Comparison of ENCODE assay signal across 8 mouse cellular contexts in the genomic region with DNA sequence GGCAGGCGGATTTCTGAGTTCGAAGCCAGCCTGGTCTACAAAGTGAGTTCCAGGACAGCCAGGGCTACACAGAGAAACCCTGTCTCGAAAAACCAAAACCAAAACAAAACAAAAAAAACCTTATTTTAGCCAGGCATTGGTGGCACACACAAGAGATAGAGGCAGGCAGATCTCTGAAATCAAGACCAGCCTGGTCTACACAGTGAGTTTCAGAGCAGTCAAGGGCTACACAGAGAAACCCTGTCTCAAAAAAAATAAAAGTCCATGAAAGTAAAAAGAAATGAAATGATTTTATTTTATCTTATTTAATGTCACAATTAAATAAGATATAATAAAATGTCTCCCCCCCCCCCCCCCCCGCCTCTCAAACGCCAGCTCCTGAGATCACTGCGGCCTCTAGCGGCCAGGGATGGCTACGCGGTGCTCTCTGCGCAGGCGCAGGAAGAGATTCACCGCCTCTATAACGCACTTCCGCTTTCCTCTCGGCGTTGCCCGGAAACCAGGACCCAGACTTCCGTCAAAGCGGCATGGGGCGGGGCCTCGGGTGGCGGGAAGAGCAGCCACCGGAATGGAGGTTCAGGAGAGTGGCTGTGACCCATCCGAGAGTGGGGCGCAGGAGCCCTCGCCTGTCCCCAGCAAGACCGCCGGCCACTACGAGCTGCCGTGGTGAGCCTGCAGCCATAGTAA. TPM values are rescaled to one million over a fixed set of nuclear protein-coding genes. Genes with fewer than 3 reads are reported as not detected.
DNase-seq lines count a peak whose midpoint lies in the region; ATAC-seq and TF ChIP-seq lines count a peak whose summit lies in the region.

No protein-coding gene starts in this region.

- peak overlapping the region; percentile 83 for H3K4me2 ChIP-seq in hindbrain, embryonic 15.5 days

- peak; percentile 76 for TF ChIP-seq CTCF in Patski (IDR thresholded peaks at IDR 0.05)

- no peaks in the 10 kb centered on the region for H3K9me3 ChIP-seq in hindbrain, embryonic 15.5 days

- peak; percentile 67 for DNase-seq in Patski (ENCODE audit: low read depth, low spot score)
- DNase-seq in cerebellum, postnatal 14 days = peak; percentile 98 to 99
- peak; percentile 97 to 98 for DNase-seq in frontal cortex, postnatal 25 days (ENCODE audit: low spot score in 2 of 2)
- peak; percentile 91 for DNase-seq in left cerebral cortex, adult 11 months (ENCODE audit: low spot score)
- DNase-seq in lung, postnatal 4 days = peak; percentile 97 to 98
- DNase-seq in retina, postnatal 7 days (ENCODE audit: low read depth, low spot score) = peak; percentile 94
- peak; percentile 84 for DNase-seq in urinary bladder, adult 2 months (ENCODE audit: low spot score)

- H3K9ac ChIP-seq in hindbrain, embryonic 15.5 days = peak overlapping the region; percentile 97

- H3K27me3 ChIP-seq in Patski = no peaks in the 10 kb centered on the region
- no peaks in the 10 kb centered on the region for H3K27me3 ChIP-seq in hindbrain, embryonic 15.5 days

- peaks cover 14% of the 10 kb centered on the region for H3K4me1 ChIP-seq in hindbrain, embryonic 15.5 days (replicated peaks)

- H3K27ac ChIP-seq in hindbrain, embryonic 15.5 days (replicated peaks) = 0 out of 2 replicates have a peak overlapping the region, but pooled peaks have one; percentile 18

- no peaks in the 10 kb centered on the region for H3K36me3 ChIP-seq in hindbrain, embryonic 15.5 days

- ATAC-seq in Patski = peak; percentile 82
- peak; percentile 96 for ATAC-seq in hindbrain, embryonic 15.5 days (ENCODE audit: low FRiP score, low read depth)

- 7% methylated on average over 30 of the region's 30 CpGs for WGBS in hindbrain, embryonic 15.5 days

- POLR2A ChIA-PET in Patski (lab: Charles Lee) = interaction anchor here (0.7 to 1.1 kb wide), 4 partner anchors 72 to 222 kb away, joined by 3 to 4 read pairs (median 4); no protein-coding TSS in a partner anchor

- peak overlapping the region; percentile 82 for H3K4me3 ChIP-seq in hindbrain, embryonic 15.5 days

- CTCF ChIA-PET in Patski (lab: Charles Lee) = interaction anchor here (0.8 to 6.4 kb wide), 10 partner anchors 10 to 96 kb away, joined by 3 to 63 read pairs (median 8); partner anchors contain the start of gene Clip2

- in situ Hi-C loops in Patski (cut with MboI; ENCODE audit: low pct_unique_long_range_greater_than_20kb) = loop anchor here (5.0 to 10.0 kb wide), 2 partner anchors 85 to 122 kb away; no protein-coding TSS in a partner anchor

RNA-seq across cellular contexts. Expression of gene Rfc2, which starts 1.2 kb away (rescaled TPM):
- 94.4 TPM for polyA plus RNA-seq in Patski (2021)
- 190 and 194 TPM in 2 replicates for polyA plus RNA-seq in hindbrain, embryonic 15.5 days (2015; fragmentation: Nextera tagmentation; extraction: Ambion mirVana)
- polyA plus RNA-seq in urinary bladder, adult 2 months (2012; rRNA removed) = 69.2 and 82.6 TPM in 2 replicates

RNA-seq across cellular contexts. Expression of gene Syna, which starts 22.4 kb away (rescaled TPM):
- polyA plus RNA-seq in Patski (2021) = 0.33 TPM
- polyA plus RNA-seq in hindbrain, embryonic 15.5 days (2015; fragmentation: Nextera tagmentation; extraction: Ambion mirVana) = 0.47 and 0.88 TPM in 2 replicates
- polyA plus RNA-seq in urinary bladder, adult 2 months (2012; rRNA removed) = 0.09 and 0.10 TPM in 2 replicates

RNA-seq across cellular contexts. Expression of gene Clip2, which starts 30.1 kb away (rescaled TPM):
- polyA plus RNA-seq in Patski (2021) = 33.8 TPM
- polyA plus RNA-seq in hindbrain, embryonic 15.5 days (2015; fragmentation: Nextera tagmentation; extraction: Ambion mirVana) = 13.8 and 14.9 TPM in 2 replicates
- polyA plus RNA-seq in urinary bladder, adult 2 months (2012; rRNA removed) = 11.1 and 15.6 TPM in 2 replicates

RNA-seq across cellular contexts. Expression of gene Lat2, which starts 32.5 kb away (rescaled TPM):
- 0.65 TPM for polyA plus RNA-seq in Patski (2021)
- 4.0 and 4.2 TPM in 2 replicates for polyA plus RNA-seq in hindbrain, embryonic 15.5 days (2015; fragmentation: Nextera tagmentation; extraction: Ambion mirVana)
- polyA plus RNA-seq in urinary bladder, adult 2 months (2012; rRNA removed) = 6.9 TPM in 2 replicates

RNA-seq across cellular contexts. Expression of gene Eif4h, which starts 56.9 kb away (rescaled TPM):
- polyA plus RNA-seq in Patski (2021) = 390 TPM
- polyA plus RNA-seq in hindbrain, embryonic 15.5 days (2015; fragmentation: Nextera tagmentation; extraction: Ambion mirVana) = 336 TPM in 2 replicates
- 221 and 232 TPM in 2 replicates for polyA plus RNA-seq in urinary bladder, adult 2 months (2012; rRNA removed)

Comparison
In these comparisons a context has a peak if more than half of its experiments do, and no peak if none do; other contexts are left out.
1. Peak in every context shown above with its lines: DNase-seq, ATAC-seq, H3K4me3 ChIP-seq and H3K27ac ChIP-seq.